Mouse (Mus musculus): ENCODE data around the gene Lmntd2. TPM values are rescaled to one million over a fixed set of nuclear protein-coding genes. Genes with fewer than 3 reads are reported as not detected.
"Not testable (repeated sequence)": the region's sequence is repeated elsewhere in the genome, so short reads cannot be mapped to it uniquely, and the experiment has no call there.

Lmntd2 gene
- total RNA-seq (2021), result not detected
- long read RNA-seq, experiment 1, result 0 reads
- long read RNA-seq, experiment 2, result 0 reads

GRCm38 (mm10) chr7:141213605-141214235 lies at the start of gene Lmntd2:
Gene Lmntd2, minus strand, starts transcription at chr7:141214080.
- Histone ChIP-seq H3K27ac (no peak within 1 kb of the TSS), H3K4me3 (no peak within 1 kb of the TSS)
- no peak for DNase-seq
- TF ChIP-seq CTCF (IDR thresholded peaks at IDR 0.05), result no peak
- intact Hi-C loops (cut with DNase I), result no loop called here

DNA sequence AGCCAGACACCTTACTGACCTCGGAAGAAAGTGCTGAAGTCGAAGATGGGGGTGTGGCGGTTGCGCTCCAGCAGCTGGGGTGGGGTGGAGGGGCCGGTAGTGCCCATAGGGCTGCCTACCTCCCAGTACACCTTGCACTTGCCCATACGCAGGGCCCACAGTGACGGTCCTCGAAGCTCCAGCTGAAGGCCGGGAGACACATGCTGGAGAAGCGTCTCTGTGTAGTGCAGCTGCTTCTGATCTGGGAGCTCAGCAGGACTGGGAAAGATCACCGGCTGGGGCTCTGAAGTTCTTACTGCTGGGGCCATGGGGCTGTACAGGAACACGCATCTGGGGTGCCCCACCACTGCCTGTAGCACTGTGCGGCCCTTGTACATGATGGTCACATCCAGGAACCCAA lies 49.8 kb upstream of the Lmntd2 start:
- intact Hi-C loops (cut with DNase I), result no loop called here
- no peak overlapping the region for H3K4me3 ChIP-seq
- TF ChIP-seq CTCF (IDR thresholded peaks at IDR 0.05), result no peak
- no peak overlapping the region for H3K27ac ChIP-seq
- DNase-seq, result no peak

DNA sequence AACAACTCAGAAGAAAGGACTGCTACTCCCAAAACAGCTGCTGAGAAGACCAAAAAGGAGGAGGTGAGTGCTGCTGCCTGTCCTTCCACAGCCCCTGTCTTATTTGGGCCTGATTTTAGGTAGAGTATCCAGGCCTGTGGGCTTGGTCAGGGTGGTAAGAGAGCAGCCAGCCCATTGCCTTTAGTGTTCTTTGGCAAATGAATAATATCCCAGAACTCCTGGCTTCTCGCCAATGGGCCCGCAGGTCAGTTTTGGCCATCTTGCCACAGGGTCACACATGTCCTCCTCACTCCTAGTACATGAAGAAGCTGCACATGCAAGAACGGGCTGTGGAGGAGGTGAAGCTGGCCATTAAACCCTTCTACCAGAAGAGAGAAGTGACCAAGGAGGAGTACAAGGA lies 47.6 kb upstream of the Lmntd2 start:
- H3K27ac ChIP-seq, result no peak overlapping the region
- H3K4me3 ChIP-seq, result no peak overlapping the region
- intact Hi-C loops (cut with DNase I), result no loop called here
- TF ChIP-seq CTCF (IDR thresholded peaks at IDR 0.05), result no peak
- no peak for DNase-seq

- TF ChIP-seq CTCF (IDR thresholded peaks at IDR 0.05), result no peak
- no peak overlapping the region for H3K27ac ChIP-seq
- no peak overlapping the region for H3K4me3 ChIP-seq
- intact Hi-C loops (cut with DNase I), result no loop called here
- no peak for DNase-seq
Observed at GRCm38 (mm10) chr7:141256159-141256558, 42.3 kb upstream of the Lmntd2 start.

DNA sequence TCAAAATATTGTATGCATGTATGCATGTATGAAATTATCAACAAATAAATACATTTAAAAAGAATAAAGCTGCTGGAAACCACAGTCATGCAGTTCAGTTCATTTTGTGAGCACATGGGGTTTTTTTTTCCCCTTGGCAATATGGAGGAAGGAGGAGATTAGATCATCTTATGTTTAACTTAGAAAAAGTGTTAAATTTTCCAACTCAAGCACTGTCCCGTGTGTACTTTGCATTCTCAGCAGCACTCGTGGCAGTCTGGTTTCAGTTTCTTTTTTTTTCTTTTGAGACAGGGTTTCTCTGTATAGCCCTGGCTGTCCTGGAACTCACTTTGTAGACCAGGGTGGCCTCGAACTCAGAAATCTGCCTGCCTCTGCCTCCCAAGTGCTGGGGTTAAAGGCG lies 36.6 kb upstream of the Lmntd2 start:
- intact Hi-C loops (cut with DNase I); H3K4me3 ChIP-seq; H3K27ac ChIP-seq; DNase-seq: not testable (repeated sequence)

DNA sequence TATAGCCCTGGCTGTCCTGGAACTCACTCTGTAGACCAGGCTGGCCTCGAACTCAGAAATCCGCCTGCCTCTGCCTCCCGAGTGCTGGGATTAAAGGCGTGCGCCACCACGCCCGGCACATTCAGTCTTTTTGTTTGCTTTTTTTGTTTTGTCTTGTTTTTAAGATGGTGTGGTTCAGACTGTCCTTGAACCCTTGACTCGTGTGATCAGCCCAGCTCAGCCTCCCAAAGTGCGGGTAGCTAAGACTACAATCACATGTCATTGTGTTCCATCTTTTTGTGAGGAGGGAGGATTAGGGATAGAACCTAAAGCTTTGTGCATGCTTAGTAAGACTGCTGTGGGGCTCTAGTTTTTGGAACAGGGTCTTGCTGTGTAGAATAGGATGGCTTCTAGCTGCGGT lies 17.7 kb upstream of the Lmntd2 start:
- Histone ChIP-seq H3K4me3 (no peak overlapping the region), H3K27ac (no peak overlapping the region)
- intact Hi-C loops (cut with DNase I), result no loop called here
- TF ChIP-seq CTCF (IDR thresholded peaks at IDR 0.05), result no peak
- no peak for DNase-seq

- intact Hi-C loops (cut with DNase I), result no loop called here
- Histone ChIP-seq H3K4me3 (no peak overlapping the region), H3K27ac (no peak overlapping the region)
- DNase-seq, result no peak
- TF ChIP-seq CTCF (IDR thresholded peaks at IDR 0.05), result no peak
Observed at GRCm38 (mm10) chr7:141231111-141231510, 17.2 kb upstream of the Lmntd2 start.

- no peak for DNase-seq
- intact Hi-C loops (cut with DNase I), result no loop called here
- peak overlapping the region; percentile 75; the same call in 1 of the 2 replicates for H3K4me3 ChIP-seq
- TF ChIP-seq CTCF (IDR thresholded peaks at IDR 0.05), result no peak
- H3K27ac ChIP-seq, result no peak overlapping the region
Observed at GRCm38 (mm10) chr7:141230570-141230969, 16.7 kb upstream of the Lmntd2 start.

DNA sequence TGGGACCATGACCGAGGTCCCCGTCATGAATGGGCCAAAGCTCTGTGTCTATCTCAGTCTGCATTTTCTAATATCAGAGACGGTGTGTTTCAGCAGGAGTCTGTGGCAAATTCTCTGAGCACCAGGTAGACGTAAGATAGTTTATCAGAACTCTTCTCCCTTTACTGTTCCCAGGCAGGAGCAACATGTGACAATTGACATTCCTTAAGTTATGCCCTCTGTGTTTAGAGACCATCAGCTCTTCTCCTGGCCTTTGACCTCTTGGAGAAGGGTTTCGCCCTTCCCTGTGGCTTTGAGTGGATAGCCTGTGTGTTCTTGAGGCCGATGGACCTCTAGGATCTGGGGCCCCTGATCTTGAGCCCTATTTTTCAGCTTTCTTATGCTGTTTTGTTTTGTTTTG lies 15.8 kb upstream of the Lmntd2 start:
- 0 out of 2 replicates have a peak overlapping the region, but pooled peaks have one; percentile 99 for H3K27ac ChIP-seq
- intact Hi-C loops (cut with DNase I), result loop anchor here (10.0 kb wide), 1 partner anchor 215 kb away; the partner anchor contains the start of genes Pidd1 and Rplp2

GRCm38 (mm10) chr7:141228279-141229067 lies 14.6 kb upstream of the Lmntd2 start, which contains the start of gene Phrf1:
Gene Phrf1, plus strand, starts transcription at chr7:141228784.
- Histone ChIP-seq H3K4me3 (peak within 1 kb of the TSS; percentile 75), H3K27ac (peak within 1 kb of the TSS; percentile 99)
- intact Hi-C loops (cut with DNase I), result loop anchor here (10.0 kb wide), 1 partner anchor 216 kb away; the partner anchor contains the start of genes Pidd1 and Rplp2
- peak; percentile 100 for TF ChIP-seq CTCF (IDR thresholded peaks at IDR 0.05)
- DNase-seq, result peak; percentile 94

More for the DNA sequence above, 15.8 kb upstream of the Lmntd2 start:
- no peak for DNase-seq
- no peak for TF ChIP-seq CTCF (IDR thresholded peaks at IDR 0.05)
- peak overlapping the region; percentile 75 for H3K4me3 ChIP-seq

- TF ChIP-seq CTCF (IDR thresholded peaks at IDR 0.05), result no peak
- Histone ChIP-seq H3K27ac (peak overlapping the region; percentile 99), H3K4me3 (peak overlapping the region; percentile 75)
- intact Hi-C loops (cut with DNase I), result loop anchor here (10.0 kb wide), 1 partner anchor 217 kb away; the partner anchor contains the start of genes Pidd1 and Rplp2
- no peak for DNase-seq
Observed at GRCm38 (mm10) chr7:141227796-141228195, 13.9 kb upstream of the Lmntd2 start.

DNA sequence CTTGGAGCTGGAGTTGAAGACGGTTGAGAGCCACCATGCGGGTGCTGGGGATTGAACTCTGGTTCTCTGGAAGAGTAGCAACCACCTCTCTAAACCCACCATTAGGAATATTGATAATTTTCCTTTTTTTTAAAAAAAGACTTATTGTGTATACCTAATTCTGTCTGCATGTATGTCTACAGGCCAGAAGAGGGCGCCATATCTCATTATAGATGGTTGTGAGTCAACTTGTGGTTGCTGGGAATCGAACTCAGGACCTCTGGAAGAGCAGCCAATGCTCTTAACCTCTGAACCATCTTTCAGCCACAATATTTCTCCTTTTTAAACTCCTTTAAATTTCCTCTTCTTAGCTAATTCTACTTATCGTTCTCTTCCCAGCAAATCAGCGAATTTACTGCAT lies 12.7 kb upstream of the Lmntd2 start:
- intact Hi-C loops (cut with DNase I), result loop anchor here (10.0 kb wide), 1 partner anchor 218 kb away; the partner anchor contains the start of genes Pidd1 and Rplp2
- DNase-seq, result no peak
- peak; percentile 22; the same call in 1 of the 2 replicates for TF ChIP-seq CTCF (IDR thresholded peaks at IDR 0.05)
- Histone ChIP-seq H3K27ac (no peak overlapping the region), H3K4me3 (no peak overlapping the region)
